Mouse (Mus musculus): ENCODE data around the gene Eif2ak2.

The Eif2ak2 gene

GRCm38 (mm10) chr17:78882401-78883112, at the start of gene Eif2ak2:
Gene Eif2ak2, minus strand, starts transcription at chr17:78882573.
- peak; percentile 99 for DNase-seq

GRCm38 (mm10) chr17:78917696-78918095, 35.3 kb upstream of the Eif2ak2 start:
- DNase-seq = peak; percentile 89

- DNase-seq = no peak
Observed at GRCm38 (mm10) chr17:78916899-78917298, 34.5 kb upstream of the Eif2ak2 start.

DNA sequence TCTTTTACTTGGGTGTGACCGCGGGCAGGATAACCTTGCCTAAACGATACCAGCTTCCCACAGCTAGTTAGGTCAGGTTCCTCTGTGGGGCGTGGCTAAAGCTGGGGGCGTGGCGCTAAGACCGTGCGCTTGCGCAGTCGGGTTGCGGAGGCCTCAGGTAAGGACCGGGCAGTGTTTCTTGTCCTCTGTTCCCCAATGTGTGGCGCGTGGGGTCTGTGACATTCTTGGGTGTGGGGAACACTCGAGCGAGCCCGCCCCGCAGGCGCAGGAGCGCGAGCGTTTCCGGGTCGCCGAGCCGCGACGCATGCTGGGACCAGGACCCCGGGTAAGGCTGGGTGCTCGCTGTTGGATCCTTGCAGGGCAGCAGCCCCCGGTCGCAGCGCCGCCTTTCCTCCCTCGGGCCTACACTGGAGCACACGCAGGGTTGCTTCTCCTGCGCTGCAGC, 34.0 kb upstream of the Eif2ak2 start, which contains the start of gene Cebpzos:
TSS of gene Cebpzos (plus strand) at position 132 of the 445 bp plus-strand sequence.
- peak; percentile 99 for DNase-seq

- no peak for DNase-seq
Observed at GRCm38 (mm10) chr17:78915772-78916171, 33.4 kb upstream of the Eif2ak2 start.

DNA sequence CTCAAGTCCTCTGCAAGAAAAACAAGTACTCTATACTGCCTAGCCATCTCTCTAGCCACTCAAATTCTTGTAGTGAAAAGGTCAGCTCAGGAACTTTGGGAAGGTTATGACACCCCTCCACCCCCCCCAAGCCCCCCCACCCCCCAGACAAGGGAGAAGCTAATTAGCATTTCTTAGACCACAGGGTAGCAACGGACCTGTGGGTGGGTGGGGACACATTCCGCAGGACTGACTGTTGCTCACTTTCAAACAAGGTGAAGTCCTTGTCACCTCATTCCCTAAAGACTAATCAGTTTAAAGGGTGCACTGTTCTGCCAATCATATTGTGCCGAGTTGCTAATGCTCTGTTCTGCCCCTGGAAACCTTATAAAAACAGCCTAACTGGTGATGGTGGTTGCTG, 31.5 kb upstream of the Eif2ak2 start:
- no peak for DNase-seq

GRCm38 (mm10) chr17:78912861-78913281, 30.5 kb upstream of the Eif2ak2 start:
- DNase-seq = no peak

DNA sequence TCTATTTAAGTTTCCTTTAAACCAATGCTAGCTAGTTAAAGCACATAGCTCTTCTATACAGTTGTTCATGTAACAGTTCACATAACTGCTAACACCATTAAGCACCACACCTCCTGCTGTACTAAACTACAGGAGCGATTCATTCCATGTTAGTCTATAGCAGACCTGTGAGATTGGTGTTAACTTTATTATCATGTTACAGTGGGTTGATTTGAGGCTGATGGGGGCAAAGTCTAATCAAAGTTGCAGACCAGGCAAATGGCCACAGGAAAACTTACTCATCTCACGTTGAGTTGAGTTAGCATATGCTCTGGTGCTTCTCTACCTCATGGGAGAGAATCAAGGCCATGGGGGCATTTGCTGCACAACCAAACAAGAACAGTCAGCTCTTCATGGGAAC, 27.0 kb upstream of the Eif2ak2 start:
- DNase-seq = no peak

DNA sequence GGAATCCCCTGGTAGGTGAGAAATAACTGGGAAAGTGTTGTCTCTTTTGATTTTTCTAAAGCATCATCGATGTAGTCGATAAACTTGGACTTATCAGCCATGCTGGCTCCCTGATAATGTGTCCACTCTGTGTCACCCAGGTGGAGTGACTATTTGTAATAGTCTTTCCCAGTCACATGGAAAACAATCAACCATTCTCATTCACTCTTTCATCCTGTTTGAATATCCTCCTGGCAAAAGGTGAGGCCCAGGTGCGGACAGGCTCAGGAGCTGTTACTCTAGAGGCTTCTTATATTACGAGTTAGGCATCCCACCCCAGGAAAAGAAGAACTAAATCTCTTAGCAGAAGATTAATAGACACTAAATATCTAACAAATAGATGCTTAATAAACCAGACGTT, 24.5 kb upstream of the Eif2ak2 start, which contains the start of gene Sult6b1:
TSS of gene Sult6b1 (minus strand) at position 101 of the 400 bp plus-strand sequence.
- no peak for DNase-seq

GRCm38 (mm10) chr17:78903158-78903557, 20.8 kb upstream of the Eif2ak2 start:
- DNase-seq = no peak

DNA sequence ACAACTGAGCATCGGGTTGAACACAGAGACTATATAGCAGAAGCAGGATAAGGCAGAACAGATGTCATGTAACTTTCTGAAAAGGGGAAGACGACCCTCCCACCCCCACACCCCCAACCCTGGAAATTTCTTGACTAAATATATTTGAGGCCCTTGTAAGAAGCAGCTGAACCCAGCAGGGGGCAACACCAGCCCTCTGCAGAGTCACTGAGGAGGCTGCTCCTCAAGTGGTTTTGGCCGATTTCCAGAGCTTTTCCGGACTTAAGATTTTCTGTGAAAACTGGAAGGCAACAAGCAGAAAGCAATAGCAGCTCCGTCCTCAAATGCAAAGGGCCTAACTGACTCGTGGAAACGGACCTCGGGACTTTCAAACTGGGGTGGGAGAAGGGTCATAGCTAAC, 13.0 kb upstream of the Eif2ak2 start:
- DNase-seq = peak; percentile 88

DNA sequence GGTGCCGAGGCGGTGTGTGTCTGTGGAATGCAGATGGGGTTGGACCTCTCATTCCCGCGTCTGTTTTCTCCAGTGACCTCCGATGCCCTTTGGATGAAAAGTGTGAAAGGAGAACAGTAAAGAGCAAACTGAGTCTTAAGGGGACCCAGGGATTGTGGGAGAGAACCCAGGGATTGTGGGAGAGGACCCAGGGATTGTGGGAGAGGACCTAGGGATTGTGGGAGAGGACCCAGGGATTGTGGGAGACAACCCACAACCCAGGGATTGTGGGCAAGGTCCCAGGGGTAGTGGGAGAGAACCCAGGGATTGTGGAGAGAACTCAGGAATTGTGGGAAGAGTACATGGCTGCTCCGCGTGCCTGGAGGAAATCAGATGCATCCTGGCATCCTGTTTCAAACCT, 12.6 kb upstream of the Eif2ak2 start:
- DNase-seq = peak; percentile 76

- DNase-seq = peak; percentile 83
Observed at GRCm38 (mm10) chr17:78891020-78891419, 8.6 kb upstream of the Eif2ak2 start.

DNA sequence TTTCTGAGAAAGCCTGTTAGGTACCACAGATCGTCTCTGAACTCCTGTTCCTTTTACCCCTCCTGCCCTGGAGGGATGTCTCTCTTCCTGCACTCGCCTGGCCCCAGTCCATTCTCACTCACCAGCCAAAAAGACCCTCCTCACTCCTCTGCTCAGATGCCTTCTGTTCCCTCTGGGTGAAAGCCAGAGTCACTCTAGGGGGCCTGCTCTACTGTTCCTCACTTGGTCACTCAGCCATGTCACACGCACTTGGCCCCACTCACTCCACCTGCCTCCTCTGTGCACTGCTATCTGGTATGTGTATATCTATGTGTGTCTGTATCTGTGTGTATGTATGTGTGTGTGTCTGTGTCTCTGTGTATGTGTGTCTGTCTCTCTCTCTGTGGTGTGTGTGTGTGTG, 6.8 kb upstream of the Eif2ak2 start:
- peak; percentile 76 for DNase-seq

DNA sequence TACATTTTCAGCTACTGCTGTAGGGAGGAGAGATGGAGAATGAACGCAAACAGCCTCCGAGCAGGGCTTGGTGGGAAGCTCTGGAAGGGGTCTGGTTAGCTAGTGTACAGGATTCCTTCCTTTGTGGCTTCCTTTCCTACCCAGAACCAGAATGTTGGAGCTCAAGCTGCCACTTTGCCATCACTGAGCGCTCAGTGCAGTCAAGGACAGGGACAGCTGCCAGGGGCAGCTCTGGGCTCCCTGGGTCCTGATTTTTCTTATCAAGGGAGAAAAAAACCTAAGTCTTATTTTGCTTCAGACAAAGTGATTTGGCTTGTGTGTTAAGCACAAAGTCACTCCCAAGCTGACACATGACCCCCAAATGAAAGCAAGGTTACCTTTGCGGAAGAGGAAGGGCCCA, 6.2 kb upstream of the Eif2ak2 start:
- DNase-seq = peak; percentile 55

DNA sequence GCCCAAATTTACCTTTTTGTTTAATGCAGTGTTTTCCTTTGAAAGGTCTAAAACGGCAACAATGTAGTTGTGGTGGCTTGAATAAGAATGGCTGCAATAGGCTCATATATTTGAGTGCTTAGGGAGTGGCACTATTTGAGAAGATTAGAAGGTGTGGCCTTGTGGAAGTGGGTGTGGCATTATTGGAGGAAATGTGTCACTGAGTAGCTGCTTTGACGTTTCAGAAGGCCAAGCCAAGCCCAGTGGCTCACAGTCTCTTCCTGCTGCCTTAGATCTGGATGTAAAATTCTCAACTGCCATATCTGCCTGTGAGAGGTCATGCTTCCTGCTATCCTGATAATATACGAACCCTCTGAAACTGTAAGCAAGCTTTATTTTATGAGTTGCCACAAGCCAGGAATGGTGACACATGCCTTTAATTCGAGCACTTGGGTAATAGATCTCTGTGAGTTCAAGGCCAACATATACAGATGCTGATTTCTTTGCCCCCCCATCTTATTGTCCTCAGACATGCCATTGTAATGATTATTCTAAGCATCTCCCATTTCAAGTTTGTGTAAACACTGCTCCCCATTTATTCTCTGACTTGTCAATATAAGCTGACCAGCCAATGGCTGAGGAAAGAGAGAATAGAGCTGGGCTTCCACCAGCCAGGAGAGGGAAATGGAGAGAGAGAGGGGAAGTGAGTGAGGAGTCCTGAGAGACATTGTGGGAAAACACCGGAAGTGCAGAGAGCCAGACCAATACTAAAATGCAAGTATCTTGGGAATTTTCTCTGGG, 3.1 kb upstream of the Eif2ak2 start:
- peak; percentile 49 for DNase-seq

DNA sequence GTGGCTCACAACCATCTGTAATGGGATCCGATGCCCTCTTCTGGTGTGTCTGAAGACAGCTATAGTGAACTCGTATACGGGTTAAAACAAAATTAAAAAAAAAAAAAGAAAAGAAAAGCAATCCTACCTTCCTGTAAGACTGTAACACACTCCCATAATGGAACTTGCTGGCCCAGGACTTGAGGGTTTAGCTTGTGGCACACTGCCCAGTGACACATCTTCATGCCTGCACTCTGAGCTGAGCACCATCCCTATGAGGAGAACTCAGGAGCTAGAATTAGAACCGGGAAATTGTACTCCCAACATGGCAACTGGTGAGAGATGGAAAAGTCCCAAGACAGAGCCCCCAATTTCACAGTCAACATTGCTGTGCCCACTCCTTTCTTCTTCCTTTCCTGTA, 918 bp upstream of the Eif2ak2 start:
- peak; percentile 85 for DNase-seq

GRCm38 (mm10) chr17:78881878-78882304, 482 bp downstream of the Eif2ak2 start:
- DNase-seq = peak; percentile 88

DNA sequence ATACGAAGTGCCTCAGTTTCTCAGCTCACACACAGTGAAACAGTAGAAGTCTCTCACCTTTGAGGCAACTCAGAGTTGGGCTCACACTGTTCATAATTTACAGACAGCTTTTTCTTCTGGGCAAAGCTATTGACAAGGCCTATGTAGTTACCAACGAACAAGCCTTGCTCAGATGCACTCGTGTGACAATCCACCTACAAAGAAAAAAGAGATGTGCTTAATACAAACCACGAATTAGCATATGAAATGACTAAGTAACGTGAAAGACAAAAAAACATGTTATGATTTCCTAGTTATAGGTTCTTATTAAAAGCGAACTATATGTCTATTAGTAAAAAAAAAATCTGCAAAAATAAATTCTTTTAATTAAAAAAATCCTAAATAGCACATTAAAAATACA, 8.5 kb downstream of the Eif2ak2 start:
- no peak for DNase-seq

DNA sequence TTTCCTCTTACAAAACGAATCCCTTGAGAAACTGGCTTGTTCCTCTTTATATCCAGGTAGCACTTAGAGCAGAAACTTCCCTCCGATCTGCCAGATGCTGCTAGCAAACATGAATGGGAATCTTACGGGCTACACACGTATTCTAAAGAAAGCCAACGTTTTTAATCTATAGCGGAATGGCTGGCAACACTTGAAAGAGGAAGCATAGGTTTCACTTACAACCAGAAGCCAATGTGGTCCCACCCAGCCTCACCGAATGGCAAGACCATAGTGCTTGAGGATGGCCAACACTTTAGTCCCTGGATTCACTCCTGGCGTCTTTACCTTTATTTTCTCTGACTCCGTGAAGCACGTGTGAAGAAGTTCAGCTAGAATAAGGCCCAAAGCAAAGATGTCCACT, 26.1 kb downstream of the Eif2ak2 start:
- DNase-seq = peak; percentile 2

GRCm38 (mm10) chr17:78842271-78842928, 40.0 kb downstream of the Eif2ak2 start:
- DNase-seq = no peak

GRCm38 (mm10) chr17:78836056-78836455, 46.3 kb downstream of the Eif2ak2 start:
- DNase-seq = no peak
